Mouse (Mus musculus): Measurements from ENCODE around the gene Ak9.
A peak's percentile ranks its signal among the peaks of the same experiment; 100 is the strongest.

Gene Ak9

GRCm38 (mm10) chr10:41303639-41304444, at the start of gene Ak9:
Gene Ak9, plus strand, starts transcription at chr10:41303980.
- DNase-seq = peak; percentile 95 to 96

DNA sequence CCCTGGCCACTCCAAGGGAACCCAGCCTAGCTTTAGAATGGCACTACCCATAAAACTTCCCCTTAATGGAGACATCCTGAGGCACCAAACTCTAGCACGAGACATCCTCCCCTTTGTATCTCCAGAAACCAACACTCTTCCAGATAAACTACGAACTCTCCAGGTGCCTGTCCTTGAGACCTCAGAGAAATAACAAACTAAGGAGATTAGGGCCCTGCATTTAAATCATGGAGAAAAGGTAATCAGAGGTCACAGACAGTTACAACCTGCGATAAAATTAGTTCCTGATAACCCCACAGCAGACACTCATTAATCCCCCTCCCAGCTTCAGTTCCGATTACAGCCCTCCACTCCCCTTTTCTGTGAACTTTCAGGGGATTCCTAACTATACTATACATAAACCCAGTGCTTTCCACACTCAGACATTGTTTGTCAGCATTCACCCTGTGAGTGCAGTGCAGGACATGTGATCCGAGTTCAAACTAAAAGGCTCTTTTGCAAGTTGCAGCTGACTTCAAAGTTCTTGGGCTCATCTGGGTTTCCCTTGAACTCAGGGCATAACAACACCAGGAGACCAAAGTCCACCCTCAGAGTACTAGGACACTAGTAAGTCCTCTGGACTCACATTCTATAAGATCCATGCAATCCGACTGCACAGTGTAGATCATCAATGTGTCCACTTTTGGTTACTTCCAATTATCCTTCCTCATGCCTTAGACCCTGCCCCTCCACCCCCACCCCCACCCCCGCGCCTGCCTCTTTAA, 43.4 kb upstream of the Ak9 start:
- DNase-seq = peak in 1 of 2 experiments; percentile 9

GRCm38 (mm10) chr10:41261218-41261617, 42.6 kb upstream of the Ak9 start:
- no peak for DNase-seq

- no peak for DNase-seq
Measured at GRCm38 (mm10) chr10:41261889-41262288, 41.9 kb upstream of the Ak9 start.

DNA sequence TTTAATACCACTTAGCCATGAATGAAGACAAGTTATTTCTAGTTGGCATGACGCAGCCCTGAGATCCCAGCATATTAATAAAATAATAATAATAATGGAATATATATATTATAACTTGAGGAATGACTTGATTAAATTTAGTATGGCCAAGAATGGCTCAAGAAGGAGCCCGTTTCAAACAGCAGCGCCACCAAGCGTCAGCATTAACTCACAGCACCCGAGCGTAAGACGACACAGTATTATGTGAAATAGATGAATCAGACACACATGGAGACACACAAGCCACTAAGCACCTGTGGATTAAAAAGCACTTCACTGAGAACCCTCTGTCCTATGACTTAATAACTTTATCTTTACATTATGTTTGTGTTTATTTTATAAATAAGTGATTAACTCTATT, 31.9 kb upstream of the Ak9 start:
- peak in 1 of 2 experiments; percentile 54 for DNase-seq

DNA sequence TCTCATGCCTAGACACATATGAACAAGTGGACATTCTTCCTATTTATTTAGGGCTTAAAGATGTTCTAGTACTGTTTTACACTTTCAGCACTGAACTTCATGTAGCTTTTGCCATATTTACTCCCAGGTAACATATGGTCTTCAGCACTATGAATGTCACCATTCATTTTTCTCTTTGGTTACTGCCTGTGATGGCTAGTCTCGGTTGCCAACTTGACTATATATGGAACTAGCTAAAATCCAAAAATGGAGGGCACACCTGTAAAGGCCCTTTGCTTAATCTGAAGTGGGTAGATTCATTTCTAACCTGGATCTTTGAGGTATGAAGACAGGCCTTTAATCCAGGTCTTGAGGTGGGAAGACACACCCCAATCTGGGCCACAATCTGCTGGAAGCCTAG, 28.9 kb upstream of the Ak9 start:
- no peak for DNase-seq

DNA sequence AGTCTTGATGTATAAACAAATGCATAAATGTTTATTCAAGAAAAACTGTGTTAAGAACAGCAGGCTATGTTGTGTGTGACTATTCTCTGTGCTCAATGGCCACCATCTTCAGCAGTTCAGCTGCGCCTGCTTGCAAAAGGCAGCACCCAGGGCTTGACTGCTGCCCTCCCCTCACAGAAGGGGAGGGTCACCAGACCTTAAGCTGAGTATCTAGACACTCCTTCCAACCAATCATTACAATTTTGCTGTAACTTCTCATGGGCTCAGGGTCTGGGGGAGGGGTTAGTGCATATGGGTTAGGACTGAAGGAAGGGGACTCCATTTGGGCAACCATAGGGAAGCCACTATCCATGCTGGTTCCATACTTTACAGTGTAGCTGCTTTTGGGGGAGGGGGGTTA, 25.0 kb upstream of the Ak9 start:
- no peak for DNase-seq

DNA sequence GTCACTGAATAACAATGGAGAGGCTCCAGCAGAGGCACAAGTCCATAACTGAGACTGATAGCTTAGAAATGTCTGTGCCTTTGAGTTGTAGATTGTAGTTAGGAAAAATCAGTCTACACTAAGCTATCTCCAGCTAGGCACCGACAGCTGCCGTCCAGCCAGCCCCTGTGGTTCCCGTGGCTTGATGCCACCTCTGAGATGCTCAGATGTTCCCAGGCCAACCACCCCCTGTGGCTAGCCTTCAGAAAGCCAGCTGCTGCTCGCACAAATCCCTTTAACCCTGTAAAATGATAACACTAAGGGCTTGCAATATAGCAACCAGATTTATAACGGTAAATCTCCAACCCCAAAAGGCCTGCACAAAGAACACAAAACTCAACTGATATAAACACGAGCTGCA, 23.6 kb upstream of the Ak9 start:
- DNase-seq = no peak

DNA sequence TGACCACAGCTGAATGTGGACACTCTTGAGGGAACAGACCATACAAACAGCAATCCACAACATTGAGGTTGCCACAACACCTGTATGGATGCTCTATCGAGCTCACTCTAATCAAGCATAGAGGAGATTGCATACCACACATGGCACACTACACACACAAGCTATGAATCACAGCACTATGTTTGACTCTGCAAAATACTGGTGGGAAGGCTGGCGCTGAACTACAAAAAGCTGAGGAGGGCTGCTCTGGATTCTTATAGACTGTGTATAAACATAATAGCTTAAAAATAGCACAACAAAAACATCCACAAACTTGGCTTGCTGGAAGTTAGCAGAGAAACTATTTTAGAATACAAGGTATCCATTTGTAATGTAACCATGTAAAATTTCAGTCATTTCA, 23.0 kb upstream of the Ak9 start:
- no peak for DNase-seq

GRCm38 (mm10) chr10:41282086-41282485, 21.7 kb upstream of the Ak9 start:
- DNase-seq = no peak

DNA sequence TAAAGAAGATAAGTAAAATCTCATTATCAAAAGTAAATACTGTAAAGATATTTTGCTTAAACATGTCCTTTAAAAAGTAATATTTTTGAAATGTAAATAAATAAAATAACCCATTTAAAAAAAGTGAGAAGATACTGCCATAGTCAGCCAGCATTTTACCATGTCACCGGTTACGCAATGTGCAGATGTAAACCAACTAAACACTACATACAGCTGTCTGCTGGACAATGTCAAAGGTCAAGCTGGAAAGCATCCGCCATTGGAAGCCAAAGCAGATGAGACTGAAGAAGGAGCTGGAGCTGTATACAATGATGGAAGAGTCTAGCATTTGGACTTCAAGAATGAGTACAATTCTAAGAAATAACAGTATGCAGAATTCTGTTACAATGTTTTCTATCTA, 16.2 kb upstream of the Ak9 start:
- DNase-seq = no peak

GRCm38 (mm10) chr10:41288074-41288473, 15.7 kb upstream of the Ak9 start:
- no peak for DNase-seq

DNA sequence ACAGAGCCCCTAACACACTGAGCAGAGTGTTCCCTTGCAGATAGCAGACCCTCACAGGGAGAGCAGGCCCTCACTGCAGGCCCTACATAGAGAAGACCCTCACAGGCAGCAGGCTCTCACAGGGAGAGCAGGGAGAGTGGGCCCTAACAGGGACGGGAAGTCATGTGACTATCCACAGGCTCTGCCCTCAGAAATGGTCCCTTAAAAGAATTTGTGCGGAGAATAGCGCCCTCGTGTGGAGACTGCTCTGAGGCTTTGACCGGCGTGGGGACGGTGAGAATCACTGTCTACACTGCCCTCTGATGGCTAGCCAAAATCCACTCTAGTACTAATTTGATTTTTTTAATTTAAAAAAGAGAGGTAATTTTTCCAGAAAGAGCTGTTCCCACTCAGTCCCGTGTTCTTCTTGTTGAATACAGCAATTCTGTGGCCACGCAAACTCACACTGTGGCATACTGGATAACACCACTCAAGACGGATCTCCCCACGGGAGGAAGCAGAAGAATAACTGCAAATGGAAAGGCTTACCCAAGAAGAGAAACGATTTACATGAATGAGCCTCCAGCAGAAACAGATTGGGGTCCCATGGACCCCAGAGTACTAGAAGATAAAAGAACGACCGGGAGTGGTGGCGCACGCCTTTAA, 14.9 kb upstream of the Ak9 start:
- DNase-seq = peak; percentile 72 to 89

- DNase-seq = no peak
Measured at GRCm38 (mm10) chr10:41291021-41291420, 12.8 kb upstream of the Ak9 start.

DNA sequence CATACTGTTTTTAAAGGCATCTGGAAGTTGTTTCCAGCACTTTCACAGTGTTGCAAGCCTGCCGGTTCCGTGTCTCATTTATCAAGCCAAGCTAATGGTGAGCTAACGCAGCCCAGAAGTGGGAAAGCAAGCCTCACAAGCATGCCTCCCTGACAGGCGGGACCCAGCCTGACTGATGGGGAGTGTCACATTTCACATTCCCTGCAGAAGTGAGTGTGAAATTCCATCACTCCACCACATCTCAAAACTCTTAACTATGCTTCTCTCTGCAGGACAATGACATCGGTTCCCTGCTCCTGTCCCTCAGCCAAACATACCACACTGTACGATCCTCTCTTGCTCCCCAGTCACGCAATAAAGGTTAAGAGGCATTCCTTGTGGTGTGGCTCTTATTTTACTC, 10.8 kb upstream of the Ak9 start:
- peak; percentile 6 to 15 for DNase-seq

- no peak for DNase-seq
Measured at GRCm38 (mm10) chr10:41294734-41295133, 9.0 kb upstream of the Ak9 start.

DNA sequence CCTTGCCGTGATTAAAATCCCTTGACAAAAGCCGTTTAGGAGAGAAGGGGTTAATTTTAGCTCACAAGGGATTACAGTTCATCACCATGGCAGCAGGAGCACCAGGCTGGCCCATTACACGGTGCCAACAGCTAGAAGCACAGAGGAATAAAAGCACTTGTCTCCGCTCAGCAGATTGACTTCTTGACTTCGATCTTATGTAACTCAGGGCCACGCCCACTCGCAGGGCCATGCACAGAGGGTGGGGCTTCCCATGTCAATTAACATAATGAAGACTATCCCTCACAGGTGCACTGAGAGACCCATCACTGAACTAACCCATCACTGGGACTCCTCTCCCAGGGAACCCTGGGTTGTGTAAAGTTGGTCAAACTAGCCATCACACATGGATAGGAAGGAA, 8.6 kb upstream of the Ak9 start:
- peak; percentile 37 to 62 for DNase-seq

GRCm38 (mm10) chr10:41300161-41300560, 3.6 kb upstream of the Ak9 start:
- no peak for DNase-seq

GRCm38 (mm10) chr10:41302689-41303431, 920 bp upstream of the Ak9 start, which contains the start of gene Fig4:
Gene Fig4, minus strand, starts transcription at chr10:41303260.
- DNase-seq = peak; percentile 89 to 95

DNA sequence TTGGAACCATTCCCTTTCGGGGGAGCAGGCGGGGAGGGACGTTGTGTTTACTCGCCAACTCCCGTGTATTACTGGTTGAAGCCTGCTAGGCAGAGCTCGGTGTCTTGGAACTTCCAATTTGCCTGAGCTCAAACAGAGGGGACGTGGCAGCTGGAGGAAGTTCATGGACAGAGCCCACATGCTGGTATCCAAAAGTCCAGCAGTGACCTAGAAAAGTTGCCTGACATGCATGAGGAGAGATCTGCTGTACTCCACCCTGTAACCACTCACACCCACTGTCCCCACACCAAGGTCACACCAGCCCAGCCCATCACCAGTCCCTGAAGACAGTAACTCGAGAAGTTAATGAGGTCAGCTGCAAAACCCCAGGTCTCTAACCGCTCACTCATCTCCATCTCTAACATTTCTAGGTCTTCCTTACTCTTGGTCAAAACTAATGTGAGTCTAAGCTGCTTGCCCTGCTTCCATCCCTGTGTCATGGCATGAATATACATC, 1.2 kb downstream of the Ak9 start:
- DNase-seq = no peak

- no peak for DNase-seq
Measured at GRCm38 (mm10) chr10:41308205-41308604, 4.4 kb downstream of the Ak9 start.

DNA sequence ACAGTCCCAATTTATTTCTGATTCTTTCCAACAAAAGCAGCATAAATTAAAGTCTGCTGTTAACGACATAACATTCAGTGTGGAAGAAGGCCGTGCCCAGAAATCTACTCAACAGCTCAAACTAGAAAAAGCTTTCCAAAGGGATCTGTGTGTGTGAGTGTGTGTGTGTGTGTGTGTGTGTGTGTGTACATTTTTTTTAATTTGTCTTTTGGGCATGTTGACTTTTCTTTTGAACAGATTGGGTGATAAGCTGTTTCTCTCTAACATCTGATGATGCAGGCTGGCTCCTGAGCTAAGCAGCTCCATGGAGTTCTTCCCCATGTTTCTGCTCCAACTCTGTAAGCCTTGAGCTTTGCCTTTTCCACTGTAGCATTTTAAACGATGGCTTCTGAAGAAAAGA, 12.1 kb downstream of the Ak9 start:
- no peak for DNase-seq

Data from kidney, postnatal 36 days (tissue).